ENCODE assay signal across 12 mouse cellular contexts in the genomic region with DNA sequence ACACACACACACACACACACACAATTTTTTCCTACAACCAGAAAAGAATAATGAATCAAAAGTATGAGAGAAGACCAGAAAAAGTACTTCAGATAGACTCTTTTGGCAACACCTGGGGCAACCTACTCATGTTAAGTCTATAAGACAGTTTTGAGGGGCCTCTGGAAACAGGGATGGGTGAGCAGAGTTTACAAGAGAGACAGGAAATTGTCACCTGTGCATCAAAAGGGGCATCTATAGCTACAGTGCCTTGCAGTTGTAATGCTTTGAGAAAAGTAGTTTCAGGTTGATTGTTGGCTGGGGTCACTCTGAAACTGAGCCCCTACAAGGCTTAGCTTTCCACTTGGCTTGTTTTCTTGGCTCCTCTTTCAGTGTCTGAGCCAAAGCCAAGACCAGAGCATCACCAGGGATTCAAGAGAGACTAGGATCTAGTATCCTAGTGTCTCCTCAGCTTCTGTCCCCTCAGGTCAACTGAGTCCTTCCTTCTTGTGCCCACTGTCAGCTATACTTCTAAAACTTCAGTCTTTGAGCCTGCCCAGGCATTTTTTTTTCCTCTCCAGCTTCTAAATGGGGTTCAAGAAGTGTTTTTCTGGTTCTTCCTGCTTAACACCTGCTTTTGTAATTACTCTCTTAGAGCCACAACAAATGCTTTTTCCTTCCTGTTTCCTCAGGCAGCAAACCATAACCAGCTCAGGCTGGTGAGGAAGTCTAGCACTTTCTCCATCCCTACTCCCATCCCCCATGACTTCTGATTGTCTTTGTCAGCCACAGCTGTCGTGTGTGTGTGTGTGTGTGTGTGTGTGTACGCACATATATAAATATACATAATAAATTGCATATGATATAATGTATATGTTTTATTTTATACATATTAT. TPM values are rescaled to one million over a fixed set of nuclear protein-coding genes. Genes with fewer than 3 reads are reported as not detected.
DNase-seq lines count a peak whose midpoint lies in the region; TF ChIP-seq lines count a peak whose summit lies in the region.
"Had no signal": no experiment of that assay in that cellular context is flagged by ENCODE, and none has a peak within 500 bp of the region (broad histone marks: within the 10 kb centered on the region; RNA-seq: fewer than 3 reads in every experiment).

No protein-coding gene starts in this region.

- H3K4me2 ChIP-seq in CH12.LX (ENCODE audit: insufficient read depth, low read depth, poor library complexity, severe bottlenecking), result 0 out of 2 replicates have a peak overlapping the region, but pooled peaks have one; percentile 14
- H3K4me2 ChIP-seq: midbrain, embryonic 15.5 days had no signal

- TF ChIP-seq POLR2A in CH12.LX (IDR thresholded peaks at IDR 0.05; ENCODE audit: low read depth, low read length), result no peak
- no peak for TF ChIP-seq POLR2A in thymus, adult 2 months (IDR thresholded peaks at IDR 0.05; ENCODE audit: control insufficient read depth, extremely low read depth, insufficient read depth, low read length, poor library complexity)

- in situ Hi-C loops in CH12.LX (cut with MboI; ENCODE audit: low pct_ligation_motif_present, low pct_unique_long_range_greater_than_20kb, low sequenced_read_pairs), result no loop called here

- no peak overlapping the region for H3K4me3 ChIP-seq in CH12.LX (replicated peaks in 1 of 3; ENCODE audit: low read depth in 2 of 3, low read length in 2 of 3, poor library complexity in 1 of 3)
- no peak overlapping the region for H3K4me3 ChIP-seq in thymus, adult 2 months (ENCODE audit: control insufficient read depth, insufficient read depth, low read length)
- H3K4me3 ChIP-seq: midbrain, embryonic 15.5 days had no signal

- peaks cover 8 to 33% of the 10 kb centered on the region in 2 experiments for H3K4me1 ChIP-seq in CH12.LX (ENCODE audit: control insufficient read depth in 1 of 2, insufficient read depth in 2 of 2)
- H3K4me1 ChIP-seq in thymus, adult 2 months (replicated peaks; ENCODE audit: control insufficient read depth, insufficient read depth, low read length), result peaks cover 23% of the 10 kb centered on the region
- H3K4me1 ChIP-seq: midbrain, embryonic 15.5 days had no signal

- no peak for TF ChIP-seq CTCF in CH12.LX (conservative IDR thresholded peaks at IDR 0.05 in 1 of 2, IDR thresholded peaks at IDR 0.05 in 1 of 2; ENCODE audit: low read depth in 2 of 2, low read length in 2 of 2)
- TF ChIP-seq CTCF in thymus, adult 2 months (IDR thresholded peaks at IDR 0.05; ENCODE audit: borderline replicate concordance, control insufficient read depth, extremely low read depth, insufficient read depth, low read length, poor library complexity), result no peak

- intact Hi-C loops in left cerebral cortex, postnatal 4 days (cut with DNase I), result no loop called here
- intact Hi-C loops in gastrocnemius, postnatal 36 days (cut with DNase I), result no loop called here

- dilution Hi-C loops in CH12.LX (cut with MboI; ENCODE audit: extremely low pct_ligation_motif_present, extremely low pct_unique_long_range_greater_than_20kb, low sequenced_read_pairs), result no loop called here

- TF ChIP-seq RAD21 in CH12.LX (IDR thresholded peaks at IDR 0.05; ENCODE audit: low read depth, low read length), result no peak; the same call in 1 of the 2 replicates

- peak; percentile 8; the same call in 1 of the 2 replicates for TF ChIP-seq EP300 in CH12.LX (IDR thresholded peaks at IDR 0.05; ENCODE audit: low read length)

- WGBS in thymus, adult 2 months, result 18% methylated on average over 2 of the region's 2 CpGs

- DNase-seq in left cerebral cortex, postnatal 4 days, result peak; percentile 3
- DNase-seq in left cerebral cortex, adult 18-20 months (ENCODE audit: low spot score in 2 of 2), result no peak
- DNase-seq in CH12.LX (ENCODE audit: extremely low read depth), result peak; percentile 41
- DNase-seq in gastrocnemius, postnatal 36 days, result peak; percentile 18 to 43
- peak; percentile 59 for DNase-seq in thymus, adult 2 months
- no peak for DNase-seq in adrenal gland, postnatal 36 days
- no peak for DNase-seq in embryo, embryonic 10.5 days (ENCODE audit: low spot score)
- DNase-seq: adrenal gland, postnatal 25 days had no signal

- H3K27me3 ChIP-seq in CH12.LX (replicated peaks), result no peaks in the 10 kb centered on the region
- no peaks in the 10 kb centered on the region for H3K27me3 ChIP-seq in thymus, adult 2 months (ENCODE audit: control insufficient read depth, insufficient read depth, low read length)
- H3K27me3 ChIP-seq: midbrain, embryonic 15.5 days had no signal

- H3K9ac ChIP-seq in CH12.LX (ENCODE audit: insufficient read depth, low read depth), result peak overlapping the region; percentile 13; the same call in 1 of the 2 replicates
- H3K9ac ChIP-seq: liver, embryonic 14.5 days; midbrain, embryonic 15.5 days had no signal

- no peak overlapping the region for H3K27ac ChIP-seq in CH12.LX (ENCODE audit: insufficient read depth, low read depth)
- peak overlapping the region; percentile 100 for H3K27ac ChIP-seq in thymus, adult 2 months (ENCODE audit: control insufficient read depth, insufficient read depth, low read length)
- H3K27ac ChIP-seq: liver, embryonic 14.5 days; midbrain, embryonic 15.5 days; stomach, postnatal 0 days had no signal

- no peaks in the 10 kb centered on the region for H3K36me3 ChIP-seq in CH12.LX (replicated peaks in 1 of 2; ENCODE audit: control insufficient read depth in 1 of 2, insufficient read depth in 1 of 2, low read length in 1 of 2)
- H3K36me3 ChIP-seq in thymus, adult 2 months (ENCODE audit: control insufficient read depth, insufficient read depth, low read length), result no peaks in the 10 kb centered on the region
- H3K36me3 ChIP-seq: midbrain, embryonic 15.5 days had no signal

- H3K79me2 ChIP-seq in CH12.LX (replicated peaks; ENCODE audit: control insufficient read depth, extremely low read depth, insufficient read depth, poor library complexity, severe bottlenecking), result no peaks in the 10 kb centered on the region

- H3K9me3 ChIP-seq in CH12.LX (replicated peaks; ENCODE audit: low read length), result no peaks in the 10 kb centered on the region
- H3K9me3 ChIP-seq: midbrain, embryonic 15.5 days had no signal

TF ChIP-seq in CH12.LX, 34 proteins besides CTCF, POLR2A, EP300 and RAD21:
- TF ChIP-seq CHD1 (IDR thresholded peaks at IDR 0.05; ENCODE audit: low read depth, low read length) (no peak), TCF12 (IDR thresholded peaks at IDR 0.05; ENCODE audit: low read depth, low read length) (0 out of 2 replicates have a peak, but pooled peaks have one; percentile 32), ZNF384 (IDR thresholded peaks at IDR 0.05; ENCODE audit: low read depth, low read length) (peak; percentile 45; the same call in 1 of the 2 replicates)

RNA-seq across cellular contexts. Expression of a gene that starts 17.4 kb away (rescaled TPM):
- 100 to 1,000 TPM; 154 to 168 TPM for total RNA-seq in left cerebral cortex, postnatal 4 days (2021)
- total RNA-seq in left cerebral cortex, adult 18-20 months (2021), result 100 to 1,000 TPM; 181 to 196 TPM
- 113 and 125 TPM in 2 replicates for total RNA-seq in CH12.LX (2012; rRNA removed)
- total RNA-seq in CH12.LX (2014; rRNA removed), result 84.8 and 97.2 TPM in 2 replicates
- polyA plus RNA-seq in CH12.LX (2012; ENCODE audit: insufficient read length, low read depth), result 179 and 216 TPM in 2 replicates
- 100 to 1,000 TPM; 283 to 313 TPM for total RNA-seq in gastrocnemius, postnatal 36 days (2021)
- 180 and 194 TPM in 2 replicates for polyA plus RNA-seq in thymus, adult 2 months (2012; rRNA removed)
- total RNA-seq in adrenal gland, postnatal 36 days (2021), result 100 to 1,000 TPM; 170 to 212 TPM

RNA-seq across cellular contexts. Expression of a gene that starts 37.2 kb away (rescaled TPM):
- not detected for total RNA-seq in left cerebral cortex, postnatal 4 days (2021)
- total RNA-seq in left cerebral cortex, adult 18-20 months (2021), result under 1 TPM; 0.42 to 0.63 TPM
- total RNA-seq in CH12.LX (2012; rRNA removed) (4.6 and 6.5 TPM in 2 replicates), CH12.LX (2014; rRNA removed) (not detected in 2 replicates)
- polyA plus RNA-seq in CH12.LX (2012; ENCODE audit: insufficient read length, low read depth), result 0.97 and 1.1 TPM in 2 replicates
- not detected for total RNA-seq in gastrocnemius, postnatal 36 days (2021)
- polyA plus RNA-seq in thymus, adult 2 months (2012; rRNA removed), result 0.26 and 0.33 TPM in 2 replicates
- not detected for total RNA-seq in adrenal gland, postnatal 36 days (2021)
- total RNA-seq: adrenal gland, postnatal 25 days had no signal
- polyA plus RNA-seq: hindbrain, embryonic 16.5 days; midbrain, embryonic 15.5 days; stomach, postnatal 0 days had no signal

Comparison
In these comparisons a context has a peak if more than half of its experiments do, and no peak if none do; other contexts are left out.
1. DNase-seq: peak in left cerebral cortex, postnatal 4 days (single experiment), CH12.LX (single experiment), gastrocnemius, postnatal 36 days (2 of 2) and thymus, adult 2 months (single experiment); none in left cerebral cortex, adult 18-20 months (0 of 2), adrenal gland, postnatal 36 days (0 of 2) and embryo, embryonic 10.5 days (single experiment).